Mouse (Mus musculus): ENCODE measurements around the gene Tspan14. TPM values are rescaled to one million over a fixed set of nuclear protein-coding genes. Genes with fewer than 3 reads are reported as not detected.

The Tspan14 gene
- total RNA-seq, 2 experiments from 2014 or later = 28.1 to 30.4 TPM

DNA sequence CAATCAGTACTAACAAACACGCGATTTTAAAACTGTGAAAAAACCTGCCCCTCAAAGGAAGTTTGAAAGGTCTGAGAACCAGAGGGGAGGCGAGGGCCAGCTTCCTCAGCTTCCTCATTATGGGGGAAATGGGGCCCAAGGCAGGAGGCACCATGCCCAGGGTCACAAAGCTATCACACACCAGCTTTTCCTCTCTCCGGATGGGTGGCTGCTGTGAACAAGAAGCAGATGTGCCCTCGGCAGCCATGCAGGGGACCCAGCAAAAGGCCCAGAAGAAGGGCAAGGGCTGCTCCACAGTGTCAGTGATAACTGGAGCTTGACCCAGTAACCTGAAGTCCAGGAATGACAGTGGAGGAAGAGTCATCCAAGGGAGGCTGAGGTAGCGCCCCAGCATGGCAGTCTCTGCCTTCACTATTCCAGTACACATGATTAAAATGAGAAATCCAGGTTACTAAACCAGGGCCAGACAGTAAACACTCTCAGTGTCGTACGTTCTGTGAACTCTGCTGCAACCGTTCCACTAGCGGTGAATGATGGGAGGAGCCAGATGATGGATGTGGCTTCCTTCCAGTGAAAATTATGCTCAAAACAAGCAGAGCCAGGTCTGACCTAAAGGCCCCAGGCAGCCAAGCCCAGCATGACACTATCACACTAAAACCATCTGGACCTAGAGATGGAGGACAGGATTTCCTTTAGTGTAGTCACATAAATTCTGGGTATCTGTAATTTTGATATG lies 42.1 kb downstream of the Tspan14 start:
- intact Hi-C loops (cut with DNase I) = no loop called here

GRCm38 (mm10) chr14:40921241-40921640 lies 45.4 kb downstream of the Tspan14 start:
- DNase-seq = no peak
- intact Hi-C loops (cut with DNase I) = no loop called here

More for the DNA sequence above, 42.1 kb downstream of the Tspan14 start:
- DNase-seq = peak; percentile 38 to 42

- DNase-seq = no peak
- intact Hi-C loops (cut with DNase I) = no loop called here
These were observed 47.1 kb downstream of the Tspan14 start for GRCm38 (mm10) chr14:40919521-40919920.

DNA sequence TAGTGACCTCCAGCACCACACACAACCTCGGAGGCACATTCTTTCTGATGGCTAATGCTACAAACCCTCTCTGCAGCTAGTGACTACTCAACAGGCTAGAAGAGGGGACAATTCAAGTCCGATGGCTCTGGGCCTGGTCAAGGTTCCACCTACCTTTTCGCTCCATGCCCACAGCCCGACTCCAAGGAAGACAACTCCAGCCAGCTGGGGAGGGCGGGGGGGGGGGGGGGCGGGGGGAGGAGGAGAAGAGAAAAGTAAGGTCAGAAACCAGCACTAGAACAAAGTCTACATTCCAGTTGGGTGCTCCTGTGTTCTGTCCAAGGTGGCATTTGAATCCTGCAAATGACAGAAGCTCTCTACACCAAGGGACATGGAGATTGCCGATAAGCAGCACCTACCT lies 48.1 kb downstream of the Tspan14 start:
- intact Hi-C loops (cut with DNase I) = no loop called here

DNA sequence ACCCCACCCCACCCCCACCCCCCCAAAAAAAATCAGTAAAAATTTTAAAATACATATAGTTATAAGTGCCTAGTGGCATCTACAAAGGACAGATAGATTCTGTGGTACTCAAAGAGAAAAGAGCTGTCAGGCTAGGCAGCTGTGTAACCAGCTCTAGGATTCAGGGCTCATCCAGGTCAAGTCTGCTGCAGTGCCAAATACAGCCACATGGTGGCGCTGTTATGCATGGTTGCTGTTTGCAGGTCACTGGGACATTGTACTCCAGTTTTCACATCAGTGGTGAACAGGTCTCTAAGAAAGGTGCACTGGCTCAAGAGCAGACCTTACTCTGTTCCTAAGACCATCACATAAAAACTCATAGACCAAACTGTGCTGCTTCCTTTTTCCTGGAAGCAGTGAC lies 49.0 kb downstream of the Tspan14 start:
- peak; percentile 93 to 97 for DNase-seq
- intact Hi-C loops (cut with DNase I) = loop anchor here (1.0 kb wide), 2 partner anchors 58 to 116 kb away; no protein-coding TSS in a partner anchor

More for the DNA sequence above, 48.1 kb downstream of the Tspan14 start:
- DNase-seq = no peak

DNA sequence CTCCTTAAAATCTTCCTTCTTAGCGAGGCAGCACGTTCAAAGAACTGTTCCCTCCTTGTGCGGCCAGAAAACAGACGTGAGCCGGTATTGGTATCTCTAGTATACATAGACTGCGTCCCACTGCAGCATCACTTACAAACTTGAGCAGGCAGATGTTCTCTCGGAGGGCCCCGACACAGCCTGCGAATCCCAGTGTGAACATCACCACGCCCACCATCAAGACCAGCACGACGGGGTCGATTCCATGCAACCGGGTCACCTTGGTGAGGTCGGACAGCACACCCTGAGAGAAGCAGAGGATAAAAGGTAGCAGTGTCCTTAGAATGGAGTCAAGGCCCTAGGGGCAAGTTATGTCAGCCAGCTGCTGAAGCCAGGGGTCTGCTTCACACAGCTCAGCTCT lies 49.9 kb downstream of the Tspan14 start:
- DNase-seq = peak in 1 of 2 experiments; percentile 20
- intact Hi-C loops (cut with DNase I) = loop anchor here (1.0 kb wide), 2 partner anchors 59 to 117 kb away; no protein-coding TSS in a partner anchor

- no peak for DNase-seq
- intact Hi-C loops (cut with DNase I) = no loop called here
These were observed 50.8 kb downstream of the Tspan14 start for GRCm38 (mm10) chr14:40915838-40916237.

- peak; percentile 41 to 47 for DNase-seq
- intact Hi-C loops (cut with DNase I) = no loop called here
These were observed 51.9 kb downstream of the Tspan14 start for GRCm38 (mm10) chr14:40914701-40915100.

DNA sequence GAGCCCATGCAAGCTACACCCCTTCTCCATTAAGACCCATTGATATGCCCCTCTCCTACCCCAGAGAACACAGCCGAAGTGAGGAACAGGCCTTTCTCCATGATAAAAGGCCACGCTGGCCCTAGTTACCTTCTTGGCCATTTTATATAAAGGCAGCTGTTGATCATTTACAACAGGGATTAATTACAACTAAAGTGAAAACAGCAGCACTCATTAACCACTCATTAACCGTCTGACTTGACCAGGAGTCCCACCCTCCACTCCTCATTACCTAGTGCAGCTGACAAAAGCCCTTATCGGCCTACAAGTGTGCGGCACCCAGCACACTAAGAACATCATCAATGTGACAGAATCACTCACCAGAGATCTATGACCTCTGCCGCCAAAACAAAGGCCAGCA lies 52.9 kb downstream of the Tspan14 start:
- intact Hi-C loops (cut with DNase I) = no loop called here
- no peak for DNase-seq

- intact Hi-C loops (cut with DNase I) = no loop called here
- DNase-seq = no peak
These were observed 55.1 kb downstream of the Tspan14 start for GRCm38 (mm10) chr14:40911529-40911928.

DNA sequence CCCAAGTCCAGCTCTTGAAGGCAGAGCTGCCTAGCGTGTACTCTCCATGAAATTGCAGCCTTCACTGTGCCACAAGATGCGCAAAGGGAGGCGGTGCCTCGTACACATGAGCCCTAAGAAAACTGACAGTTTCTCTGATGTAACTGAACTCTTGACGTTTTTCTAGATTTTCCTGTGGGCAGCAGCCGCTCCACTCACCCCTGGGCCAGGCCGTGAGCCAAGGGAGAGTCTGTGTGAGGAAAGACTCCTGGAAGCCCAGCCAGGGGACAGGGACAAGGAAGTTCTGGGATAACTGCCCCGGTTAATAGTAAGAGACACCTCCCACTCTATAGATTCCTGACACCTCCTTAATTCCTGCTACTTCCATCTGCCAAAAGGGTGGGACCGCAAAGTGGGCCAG lies 57.8 kb downstream of the Tspan14 start:
- intact Hi-C loops (cut with DNase I) = no loop called here
- no peak for DNase-seq

DNA sequence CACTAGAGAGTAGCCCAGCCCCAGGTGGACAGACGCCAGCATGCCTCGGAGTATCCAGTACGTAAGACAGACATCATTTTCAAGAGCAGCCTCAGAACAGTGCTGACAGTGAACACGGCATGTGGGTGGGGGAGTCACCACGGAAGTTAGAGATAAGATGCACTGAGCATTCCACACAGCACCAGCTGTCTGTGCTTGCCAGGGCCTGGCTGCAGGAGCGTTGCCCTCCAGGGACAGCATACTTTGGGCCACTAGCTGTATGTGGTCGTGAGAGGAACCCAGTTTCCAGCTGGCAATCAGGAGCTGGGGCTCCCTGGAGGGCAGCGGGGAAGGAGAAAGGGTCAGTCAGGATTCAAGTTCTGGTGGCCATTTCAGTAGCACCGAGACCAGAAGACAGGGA lies 59.8 kb downstream of the Tspan14 start:
- DNase-seq = peak; percentile 44 to 45
- intact Hi-C loops (cut with DNase I) = no loop called here

- intact Hi-C loops (cut with DNase I) = no loop called here
- DNase-seq = no peak
These were observed 60.8 kb downstream of the Tspan14 start for GRCm38 (mm10) chr14:40905813-40906212.

- no peak for DNase-seq
- intact Hi-C loops (cut with DNase I) = loop anchor here (5.0 kb wide), 1 partner anchor 130 kb away; no protein-coding TSS in a partner anchor
These were observed 64.1 kb downstream of the Tspan14 start for GRCm38 (mm10) chr14:40902307-40903055.

GRCm38 (mm10) chr14:40900267-40900666 lies 66.3 kb downstream of the Tspan14 start:
- no peak for DNase-seq
- intact Hi-C loops (cut with DNase I) = loop anchor here (5.0 kb wide), 1 partner anchor 132 kb away; no protein-coding TSS in a partner anchor

DNA sequence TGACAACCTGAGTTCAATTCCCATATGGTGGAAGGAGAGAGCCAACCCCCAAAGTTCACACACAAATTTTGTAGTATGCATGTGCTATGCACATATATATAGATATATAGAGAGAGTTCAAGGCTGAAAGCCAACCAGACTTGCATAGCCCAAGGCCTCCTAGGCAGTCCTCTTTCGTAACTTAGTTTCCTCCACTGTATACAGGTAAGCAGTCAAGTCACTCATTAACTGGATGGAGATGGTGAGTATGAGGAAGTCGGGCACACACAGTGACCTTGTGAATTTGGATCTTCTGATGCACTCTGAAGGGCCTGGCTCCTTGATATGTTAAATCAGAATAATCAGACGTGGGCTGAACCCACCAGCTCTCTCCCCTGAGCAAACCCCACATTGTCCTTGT lies 68.7 kb downstream of the Tspan14 start:
- intact Hi-C loops (cut with DNase I) = loop anchor here (10.0 kb wide), 1 partner anchor 203 kb away; no protein-coding TSS in a partner anchor
- no peak for DNase-seq

GRCm38 (mm10) chr14:40895681-40896080 lies 70.9 kb downstream of the Tspan14 start:
- intact Hi-C loops (cut with DNase I) = loop anchor here (2.0 to 10.0 kb wide), 2 partner anchors 201 to 1363 kb away; no protein-coding TSS in a partner anchor
- no peak for DNase-seq

DNA sequence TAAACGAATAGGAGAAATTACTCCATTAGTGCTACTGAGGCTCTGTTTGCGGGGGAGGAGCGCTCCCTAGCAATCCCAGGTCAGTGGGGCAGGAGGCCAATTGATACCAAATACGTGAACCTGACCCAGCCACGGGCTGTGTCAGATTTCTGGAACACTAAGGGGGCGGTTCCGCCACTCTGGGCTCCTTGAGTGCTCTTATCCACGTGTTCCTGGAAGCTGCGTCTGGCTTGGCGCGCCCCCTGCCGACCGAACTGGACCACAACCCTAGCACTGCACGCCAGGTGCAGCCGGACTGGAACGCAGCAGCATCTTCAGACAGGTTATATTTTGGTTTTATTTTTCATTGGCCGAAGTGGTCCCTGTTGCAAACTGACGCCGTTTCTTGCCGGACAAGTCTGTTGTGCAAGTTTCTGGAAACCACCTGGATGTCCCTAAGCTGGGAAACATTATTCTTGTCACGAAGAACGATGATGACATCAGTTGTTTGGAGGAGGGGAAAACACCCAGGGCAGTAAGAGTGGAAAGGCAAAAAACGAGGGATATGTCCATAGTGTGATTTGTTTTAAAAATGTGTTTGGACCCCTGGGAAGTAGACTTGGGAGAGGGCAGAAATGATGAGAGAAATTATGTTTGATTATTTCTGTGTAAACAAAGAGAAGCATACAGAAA lies 71.9 kb downstream of the Tspan14 start:
- DNase-seq = peak; percentile 80 to 87
- intact Hi-C loops (cut with DNase I) = loop anchor here (2.0 to 10.0 kb wide), 3 partner anchors 102 to 1362 kb away; no protein-coding TSS in a partner anchor

GRCm38 (mm10) chr14:40893884-40894283 lies 72.7 kb downstream of the Tspan14 start:
- no peak for DNase-seq
- intact Hi-C loops (cut with DNase I) = loop anchor here (2.0 to 10.0 kb wide), 3 partner anchors 102 to 1361 kb away; no protein-coding TSS in a partner anchor

- intact Hi-C loops (cut with DNase I) = loop anchor here (5.0 to 10.0 kb wide), 2 partner anchors 101 to 198 kb away; no protein-coding TSS in a partner anchor
These were observed 73.4 kb downstream of the Tspan14 start, which contains the start of gene Sh2d4b for GRCm38 (mm10) chr14:40893196-40893595. Sh2d4b (minus strand) TSS chr14:40893266.

More at GRCm38 (mm10) chr14:40893196-40893595, 73.4 kb downstream of the Tspan14 start, which contains the start of gene Sh2d4b:
- no peak for DNase-seq

All from heart, postnatal 10 days (tissue).